Mouse (Mus musculus) G1E (cell line): ENCODE measurements at regions not wholly inside any gene's neighbourhood (a gene's known extent, or its start where the extent isn't known, plus 50 kb on each side); places are given as distances from the start of the nearest gene placed in this dataset.

ENCODE experiments used
- ATAC-seq: 2 replicates; pipeline ENCODE4 v1.8.0; 2016; ENCODE audit warnings: mild to moderate bottlenecking; ENCODE audit not compliant: insufficient number of reproducible peaks, poor library complexity, low FRiP score, severe bottlenecking; ENCODE audit errors: extremely low read depth
- DNase-seq: peaks from one replicate; pipeline ENCODE4 v3.0.0; 2012; ENCODE audit warnings: low spot score
- H3K27me3 ChIP-seq: 2 replicates; pipeline ENCODE4 v1.6.1; 2012; ENCODE audit warnings: mild to moderate bottlenecking, low read length, inconsistent platforms; ENCODE audit not compliant: insufficient read depth
- H3K36me3 ChIP-seq: replicated peaks from 2 replicates; pipeline ENCODE3; 2012; ENCODE audit warnings: mild to moderate bottlenecking, inconsistent platforms
- H3K4me1 ChIP-seq: 2 replicates; pipeline ENCODE4 v1.6.1; 2012; ENCODE audit warnings: low read depth, low read length, inconsistent platforms, mixed read lengths; ENCODE audit not compliant: insufficient read depth
- H3K4me3 ChIP-seq: 2 replicates; pipeline ENCODE4 v1.5.1; 2012; ENCODE audit warnings: low read depth, mild to moderate bottlenecking, inconsistent platforms, low read length, moderate library complexity, mixed read lengths
- H3K9me3 ChIP-seq: replicated peaks from 2 replicates; pipeline ENCODE4 v1.6.1; 2012; ENCODE audit warnings: inconsistent platforms
- CTCF ChIP-seq: IDR thresholded peaks from 2 replicates; pipeline ENCODE4 v1.5.1; 2012; ENCODE audit warnings: low read depth, low read length, inconsistent platforms, mixed read lengths
- GATA1 ChIP-seq: IDR thresholded peaks from 2 replicates; pipeline ENCODE4 v1.6.1; 2012; ENCODE audit warnings: borderline replicate concordance, low read length, inconsistent platforms, mixed read lengths
- GATA2 ChIP-seq: IDR thresholded peaks from 2 replicates; pipeline ENCODE4 v1.6.1; 2012; ENCODE audit warnings: low read depth, low read length, inconsistent platforms, borderline replicate concordance
- POLR2AphosphoS5 ChIP-seq: IDR thresholded peaks from 2 replicates; pipeline ENCODE4 v1.6.1; 2012; ENCODE audit warnings: low read depth, low read length, inconsistent platforms; ENCODE audit not compliant: insufficient replicate concordance
- TAL1 ChIP-seq: conservative IDR thresholded peaks from 2 replicates; pipeline ENCODE4 v1.6.1; 2012; ENCODE audit warnings: low read depth, low read length, inconsistent platforms, mixed read lengths

GRCm38 (mm10) chr8:78018430-78019180 lies 194.5 kb upstream of the Ttc29 start:
- no peak for ATAC-seq
- Histone ChIP-seq H3K36me3 (no peaks in the 10 kb centered on the region), H3K4me3 (no peak overlapping the region), H3K27me3 (peaks cover 7% of the 10 kb centered on the region; the same call in 1 of the 2 replicates), H3K9me3 (no peaks in the 10 kb centered on the region), H3K4me1 (no peaks in the 10 kb centered on the region)
- no peak for TF ChIP-seq TAL1
- no peak for TF ChIP-seq GATA1
- TF ChIP-seq CTCF = no peak
- no peak for TF ChIP-seq GATA2
- no peak for TF ChIP-seq POLR2AphosphoS5
- no peak for DNase-seq

- no peak overlapping the region for H3K4me3 ChIP-seq
- no peaks in the 10 kb centered on the region for H3K36me3 ChIP-seq
- H3K4me1 ChIP-seq = no peaks in the 10 kb centered on the region
- H3K27me3 ChIP-seq = peaks cover 7% of the 10 kb centered on the region; the same call in 1 of the 2 replicates
- H3K9me3 ChIP-seq = no peaks in the 10 kb centered on the region
- no peak for TF ChIP-seq CTCF
- no peak for TF ChIP-seq POLR2AphosphoS5
- TF ChIP-seq GATA1 = no peak
- no peak for TF ChIP-seq TAL1
- TF ChIP-seq GATA2 = no peak
- no peak for ATAC-seq
- no peak for DNase-seq
These were observed 191.6 kb upstream of the Ttc29 start for GRCm38 (mm10) chr8:78021473-78021872.

GRCm38 (mm10) chr8:78022986-78023385 lies 190.1 kb upstream of the Ttc29 start:
- H3K27me3 ChIP-seq = peaks cover 7% of the 10 kb centered on the region; the same call in 1 of the 2 replicates
- no peak for TF ChIP-seq CTCF
- no peak for TF ChIP-seq TAL1
- no peak for TF ChIP-seq POLR2AphosphoS5
- no peak for TF ChIP-seq GATA1
- TF ChIP-seq GATA2 = no peak
- H3K4me3 ChIP-seq = no peak overlapping the region
- H3K4me1 ChIP-seq = no peaks in the 10 kb centered on the region
- ATAC-seq (no peak), DNase-seq (no peak)
- no peaks in the 10 kb centered on the region for H3K36me3 ChIP-seq
- no peaks in the 10 kb centered on the region for H3K9me3 ChIP-seq

GRCm38 (mm10) chr8:78023467-78023866 lies 189.6 kb upstream of the Ttc29 start:
- no peak for DNase-seq
- H3K27me3 ChIP-seq = peaks cover 7% of the 10 kb centered on the region; the same call in 1 of the 2 replicates
- TF ChIP-seq GATA2 (no peak), CTCF (no peak), GATA1 (no peak), TAL1 (no peak), POLR2AphosphoS5 (no peak)
- H3K36me3 ChIP-seq = no peaks in the 10 kb centered on the region
- H3K4me3 ChIP-seq = no peak overlapping the region
- no peaks in the 10 kb centered on the region for H3K4me1 ChIP-seq
- ATAC-seq = no peak
- H3K9me3 ChIP-seq = no peaks in the 10 kb centered on the region

GRCm38 (mm10) chr8:78023936-78024335 lies 189.2 kb upstream of the Ttc29 start:
- no peak for ATAC-seq
- H3K4me3 ChIP-seq = no peak overlapping the region

GRCm38 (mm10) chr8:78024964-78025363 lies 188.1 kb upstream of the Ttc29 start:
- ATAC-seq (no peak), DNase-seq (no peak)
- no peak overlapping the region for H3K4me3 ChIP-seq
- H3K36me3 ChIP-seq = no peaks in the 10 kb centered on the region
- no peak for TF ChIP-seq CTCF
- H3K27me3 ChIP-seq = no peaks in the 10 kb centered on the region
- H3K9me3 ChIP-seq = no peaks in the 10 kb centered on the region
- H3K4me1 ChIP-seq = no peaks in the 10 kb centered on the region

More at GRCm38 (mm10) chr8:78023936-78024335, 189.2 kb upstream of the Ttc29 start:
- peaks cover 6% of the 10 kb centered on the region; the same call in 1 of the 2 replicates for H3K27me3 ChIP-seq
- H3K4me1 ChIP-seq = no peaks in the 10 kb centered on the region
- DNase-seq = no peak
- no peaks in the 10 kb centered on the region for H3K36me3 ChIP-seq
- no peaks in the 10 kb centered on the region for H3K9me3 ChIP-seq
- TF ChIP-seq TAL1 (no peak), CTCF (no peak), POLR2AphosphoS5 (no peak), GATA2 (no peak), GATA1 (no peak)
